Comparison of ENCODE assay signal across 35 mouse cellular contexts in genomic region chr16:94356046-94356445, GRCm38 (mm10).
"Had no signal": no experiment of that assay in that cellular context is flagged by ENCODE, and none has a peak within 500 bp of the region (broad histone marks: within the 10 kb centered on the region; RNA-seq: fewer than 3 reads in every experiment).

No protein-coding gene starts in this region.

- H3K4me1 ChIP-seq: hindbrain, embryonic 13.5 days; hindbrain, embryonic 15.5 days; intestine, embryonic 15.5 days had no signal

- H3K4me3 ChIP-seq: heart, embryonic 10.5 days; heart, embryonic 12.5 days; heart, embryonic 13.5 days; heart, embryonic 15.5 days; hindbrain, embryonic 10.5 days; hindbrain, embryonic 12.5 days; hindbrain, embryonic 13.5 days; hindbrain, embryonic 15.5 days; intestine, embryonic 15.5 days; kidney, embryonic 15.5 days; layer of hippocampus, adult 2 months; left cerebral cortex, adult 2 months had no signal

- H3K9me3 ChIP-seq: heart, embryonic 10.5 days; heart, embryonic 12.5 days; heart, embryonic 13.5 days; heart, embryonic 15.5 days; hindbrain, embryonic 10.5 days; hindbrain, embryonic 12.5 days; hindbrain, embryonic 13.5 days; hindbrain, embryonic 15.5 days; intestine, embryonic 15.5 days; kidney, embryonic 15.5 days had no signal

- H3K27me3 ChIP-seq: heart, embryonic 12.5 days; heart, embryonic 13.5 days; heart, embryonic 15.5 days; hindbrain, embryonic 12.5 days; hindbrain, embryonic 13.5 days; hindbrain, embryonic 15.5 days; intestine, embryonic 15.5 days; kidney, embryonic 15.5 days had no signal

- ATAC-seq: hindbrain, embryonic 16.5 days; hindbrain, postnatal 0 days; inflammation-experienced regulatory T-cells, adult 6 months; intestine, embryonic 15.5 days; intestine, embryonic 16.5 days; intestine, postnatal 0 days had no signal

- DNase-seq: heart, postnatal 10 days; heart, postnatal 14 days; heart, postnatal 36 days; heart, postnatal 4 days; kidney, adult 11 months; kidney, adult 18-20 months; kidney, adult 2 months; kidney, adult 8-10 months; kidney, adult 9 months; kidney, postnatal 10 days; kidney, postnatal 14 days; kidney, postnatal 25 days; kidney, postnatal 36 days; kidney, postnatal 4 days; layer of hippocampus, adult 9-11 months; layer of hippocampus, postnatal 36 days had no signal

- H3K36me3 ChIP-seq: heart, embryonic 10.5 days; heart, embryonic 12.5 days; heart, embryonic 13.5 days; heart, embryonic 15.5 days; hindbrain, embryonic 10.5 days; hindbrain, embryonic 12.5 days; hindbrain, embryonic 13.5 days; hindbrain, embryonic 15.5 days; intestine, embryonic 15.5 days; kidney, embryonic 15.5 days had no signal

- H3K9ac ChIP-seq: heart, embryonic 12.5 days; heart, embryonic 13.5 days; heart, embryonic 15.5 days; hindbrain, embryonic 12.5 days; hindbrain, embryonic 13.5 days; hindbrain, embryonic 14.5 days; hindbrain, embryonic 15.5 days; intestine, embryonic 15.5 days; kidney, embryonic 15.5 days had no signal

- H3K27ac ChIP-seq: heart, embryonic 10.5 days; heart, embryonic 13.5 days; heart, embryonic 15.5 days; hindbrain, embryonic 10.5 days; hindbrain, embryonic 12.5 days; hindbrain, embryonic 13.5 days; hindbrain, embryonic 14.5 days; hindbrain, embryonic 15.5 days; hindbrain, postnatal 0 days; intestine, embryonic 15.5 days; kidney, embryonic 15.5 days; kidney, postnatal 0 days; layer of hippocampus, adult 2 months; left cerebral cortex, adult 2 months had no signal

- H3K4me2 ChIP-seq: heart, embryonic 12.5 days; heart, embryonic 13.5 days; heart, embryonic 15.5 days; hindbrain, embryonic 12.5 days; hindbrain, embryonic 13.5 days; hindbrain, embryonic 14.5 days; hindbrain, embryonic 15.5 days; intestine, embryonic 15.5 days; kidney, embryonic 15.5 days had no signal
